Mouse (Mus musculus): ENCODE data around the gene Ms4a4a. TPM values are rescaled to one million over a fixed set of nuclear protein-coding genes. Genes with fewer than 3 reads are reported as not detected.
"Not testable (repeated sequence)": the region's sequence is repeated elsewhere in the genome, so short reads cannot be mapped to it uniquely, and the experiment has no call there.

Gene Ms4a4a
- polyA plus RNA-seq, 1 experiment from 2014 or later = 4.0 TPM

DNA sequence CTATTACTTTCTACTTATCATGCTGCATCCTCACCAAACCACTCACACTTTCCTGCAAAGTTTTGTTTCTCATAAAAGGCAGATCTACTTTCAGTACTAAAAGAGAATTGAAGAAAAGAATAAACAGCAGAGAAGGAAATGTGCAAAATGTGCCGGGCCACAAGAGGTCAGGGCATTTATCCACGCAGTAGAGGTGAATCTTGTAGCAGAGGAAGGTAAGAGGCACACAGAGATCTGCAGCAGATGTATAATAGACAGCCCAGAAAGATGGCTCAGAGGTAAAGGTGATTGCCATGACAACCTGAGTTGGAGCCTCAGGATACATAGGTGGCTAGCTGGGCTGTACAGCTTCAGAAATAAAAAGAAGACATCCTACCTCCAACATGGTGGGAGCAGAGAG, 11.8 kb downstream of the Ms4a4a start:
- H3K4me1 ChIP-seq (replicated peaks) = no peaks in the 10 kb centered on the region
- H3K27me3 ChIP-seq = no peaks in the 10 kb centered on the region
- H3K9me3 ChIP-seq (replicated peaks) = no peaks in the 10 kb centered on the region
- H3K36me3 ChIP-seq = no peaks in the 10 kb centered on the region
- H3K4me2 ChIP-seq = no peak overlapping the region
- ATAC-seq (replicated peaks; ENCODE audit: insufficient number of reproducible peaks, insufficient read depth, low FRiP score, low read depth) = no peak
- H3K27ac ChIP-seq = no peak overlapping the region
- no peak overlapping the region for H3K9ac ChIP-seq
- WGBS = 74% methylated on average over 2 of the region's 2 CpGs
- no peak overlapping the region for H3K4me3 ChIP-seq

DNA sequence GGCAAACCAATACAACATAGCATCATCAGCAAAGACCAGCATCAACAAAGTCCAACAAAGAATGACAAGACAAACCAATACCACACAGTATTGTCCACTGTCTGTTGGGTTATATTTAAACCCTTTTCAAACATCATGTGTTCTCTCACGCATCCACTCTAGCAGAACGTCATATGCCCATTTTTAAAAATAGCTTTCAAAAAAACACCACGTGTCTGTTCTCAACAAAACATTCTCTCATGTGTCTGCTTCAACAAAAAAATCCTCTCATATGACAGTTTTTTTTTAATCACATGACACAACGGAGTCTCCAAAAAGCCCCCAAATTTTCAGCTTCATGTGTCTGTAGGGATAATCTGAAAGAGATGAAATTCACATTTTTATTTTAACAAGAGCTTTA, 12.4 kb downstream of the Ms4a4a start:
- Histone ChIP-seq H3K36me3 (no peaks in the 10 kb centered on the region), H3K27me3 (no peaks in the 10 kb centered on the region), H3K27ac (no peak overlapping the region), H3K4me3 (no peak overlapping the region), H3K9ac (no peak overlapping the region), H3K4me1 (replicated peaks) (no peaks in the 10 kb centered on the region), H3K4me2 (no peak overlapping the region), H3K9me3 (replicated peaks) (no peaks in the 10 kb centered on the region)
- no peak for ATAC-seq (replicated peaks; ENCODE audit: insufficient number of reproducible peaks, insufficient read depth, low FRiP score, low read depth)
- 62% methylated on average over 4 of the region's 4 CpGs for WGBS

DNA sequence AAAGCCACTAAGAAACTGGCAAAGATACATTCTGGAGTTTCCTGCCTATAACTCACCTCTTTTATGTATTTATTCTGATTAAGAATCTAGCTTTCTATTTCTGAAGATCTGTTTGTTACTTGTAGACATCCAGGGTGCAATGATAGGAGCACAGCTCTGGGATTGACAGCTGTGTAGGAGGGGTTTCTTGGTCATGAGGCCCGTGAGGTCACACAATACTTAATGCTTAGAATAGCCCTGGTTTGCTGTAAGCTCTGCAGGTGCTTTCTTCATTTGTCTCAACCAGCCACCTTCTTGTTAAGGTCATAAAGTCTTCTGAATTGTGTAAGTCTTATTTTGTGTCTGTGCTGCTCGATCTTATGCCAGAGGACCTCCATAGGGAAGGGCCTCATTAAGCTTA, 13.6 kb downstream of the Ms4a4a start:
- Histone ChIP-seq H3K4me1 (replicated peaks) (no peaks in the 10 kb centered on the region), H3K4me2 (no peak overlapping the region), H3K9ac (no peak overlapping the region), H3K27ac (no peak overlapping the region), H3K36me3 (no peaks in the 10 kb centered on the region), H3K27me3 (no peaks in the 10 kb centered on the region), H3K9me3 (replicated peaks) (no peaks in the 10 kb centered on the region), H3K4me3 (no peak overlapping the region)
- no peak for ATAC-seq (replicated peaks; ENCODE audit: insufficient number of reproducible peaks, insufficient read depth, low FRiP score, low read depth)
- 63% methylated on average over 2 of the region's 2 CpGs for WGBS

DNA sequence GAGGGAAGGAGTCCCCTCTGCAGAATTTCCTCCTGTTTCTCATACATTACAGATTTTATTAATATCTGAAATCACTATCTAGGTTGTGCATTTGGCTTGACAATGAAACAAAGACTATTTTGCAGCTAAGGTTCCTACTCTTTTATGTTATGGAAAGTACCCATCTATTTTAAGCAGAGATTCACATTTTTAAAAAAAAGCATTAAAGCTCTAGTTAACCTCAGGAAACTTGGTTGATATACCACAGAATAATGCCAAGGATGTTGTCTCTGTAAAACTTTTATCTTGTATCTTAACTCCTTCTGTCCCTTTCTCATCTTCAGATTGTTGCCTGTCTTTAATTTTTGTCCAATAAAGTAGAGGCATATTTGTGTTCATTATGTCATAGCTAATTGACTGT, 20.4 kb downstream of the Ms4a4a start:
- Histone ChIP-seq H3K27ac (no peak overlapping the region), H3K36me3 (no peaks in the 10 kb centered on the region), H3K4me3 (no peak overlapping the region), H3K4me1 (replicated peaks) (no peaks in the 10 kb centered on the region), H3K4me2 (no peak overlapping the region), H3K9me3 (replicated peaks) (no peaks in the 10 kb centered on the region), H3K9ac (no peak overlapping the region), H3K27me3 (no peaks in the 10 kb centered on the region)
- ATAC-seq (replicated peaks; ENCODE audit: insufficient number of reproducible peaks, insufficient read depth, low FRiP score, low read depth) = no peak

DNA sequence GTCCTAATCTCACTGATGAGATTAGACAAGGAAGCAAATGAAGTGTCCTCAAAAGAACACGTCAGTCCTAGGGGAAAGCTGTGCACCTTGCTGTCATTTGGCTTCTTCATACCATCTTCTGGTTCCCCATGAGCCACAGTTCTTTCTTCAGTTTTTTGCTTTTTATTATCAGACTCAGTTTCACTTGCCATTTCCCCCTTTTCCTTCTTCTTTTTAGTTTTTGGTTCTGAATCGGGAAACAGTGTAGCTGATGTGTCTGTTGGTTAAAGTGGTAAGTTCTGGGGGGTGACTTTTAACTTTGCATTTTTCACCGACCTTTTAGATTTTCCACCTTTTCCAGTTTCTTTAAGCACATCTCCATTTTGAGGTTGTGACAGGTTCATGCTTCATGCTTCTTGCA, 29.2 kb downstream of the Ms4a4a start, which contains the start of gene Ms4a4c:
Gene Ms4a4c, plus strand, starts transcription at position 244 of the 400 bp plus-strand sequence.
- 68% methylated on average over 3 of the region's 3 CpGs for WGBS
- Histone ChIP-seq H3K9ac (no peak within 1 kb of the TSS), H3K4me3 (no peak within 1 kb of the TSS), H3K4me2 (no peak within 1 kb of the TSS), H3K4me1 (replicated peaks) (no peaks in the 10 kb centered on the region), H3K36me3 (no peaks in the 10 kb centered on the region), H3K27me3 (no peaks in the 10 kb centered on the region), H3K27ac (no peak within 1 kb of the TSS), H3K9me3 (replicated peaks) (no peaks in the 10 kb centered on the region)
- no peak for ATAC-seq (replicated peaks; ENCODE audit: insufficient number of reproducible peaks, insufficient read depth, low FRiP score, low read depth)

DNA sequence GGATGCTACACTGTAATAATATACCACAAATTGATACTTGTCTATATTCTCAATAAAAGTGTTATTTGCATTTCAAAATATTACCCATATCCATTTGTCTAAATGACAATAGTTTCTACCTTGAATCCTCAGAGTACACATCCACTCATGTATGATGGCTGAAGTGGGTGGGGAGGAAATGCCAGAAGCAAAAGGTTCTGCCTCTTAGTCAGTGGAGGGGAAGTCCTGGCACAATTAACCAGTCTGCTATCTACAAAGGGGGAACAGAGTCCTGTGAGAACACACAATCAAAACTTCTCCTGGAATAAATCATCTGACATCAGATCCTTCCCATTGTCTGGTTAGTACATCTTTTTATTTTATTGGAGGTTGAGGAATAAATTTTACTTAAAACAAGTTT, 32.1 kb downstream of the Ms4a4a start:
- Histone ChIP-seq H3K9ac (no peak overlapping the region), H3K9me3 (replicated peaks) (no peaks in the 10 kb centered on the region), H3K4me2 (no peak overlapping the region), H3K27me3 (no peaks in the 10 kb centered on the region), H3K36me3 (no peaks in the 10 kb centered on the region), H3K4me3 (no peak overlapping the region), H3K4me1 (replicated peaks) (no peaks in the 10 kb centered on the region), H3K27ac (no peak overlapping the region)
- no peak for ATAC-seq (replicated peaks; ENCODE audit: insufficient number of reproducible peaks, insufficient read depth, low FRiP score, low read depth)

DNA sequence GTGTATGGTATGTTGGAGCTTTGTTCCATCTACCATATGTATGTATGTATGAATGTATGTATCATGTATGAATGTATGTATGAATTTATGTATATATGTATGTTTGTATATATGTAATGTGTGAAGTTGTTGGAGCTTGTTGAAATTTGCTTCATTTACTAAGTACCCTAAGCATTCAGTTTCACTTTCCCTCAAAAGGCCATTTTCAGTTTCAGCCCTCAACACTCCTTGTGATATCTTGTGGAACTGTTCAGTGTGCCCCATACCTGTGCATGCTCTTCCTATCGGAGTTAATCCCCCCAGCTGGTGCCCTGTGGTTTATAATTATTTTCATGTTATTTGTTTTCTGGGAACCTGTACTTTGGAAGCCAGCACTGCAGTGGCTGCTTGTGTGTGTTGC, 33.3 kb downstream of the Ms4a4a start:
- Histone ChIP-seq H3K4me1 (replicated peaks) (no peaks in the 10 kb centered on the region), H3K9ac (no peak overlapping the region), H3K4me3 (no peak overlapping the region), H3K9me3 (replicated peaks) (no peaks in the 10 kb centered on the region), H3K27ac (no peak overlapping the region), H3K4me2 (no peak overlapping the region), H3K27me3 (no peaks in the 10 kb centered on the region), H3K36me3 (no peaks in the 10 kb centered on the region)
- ATAC-seq (replicated peaks; ENCODE audit: insufficient number of reproducible peaks, insufficient read depth, low FRiP score, low read depth) = no peak
- 81% methylated on average over 1 of the region's 1 CpGs for WGBS

DNA sequence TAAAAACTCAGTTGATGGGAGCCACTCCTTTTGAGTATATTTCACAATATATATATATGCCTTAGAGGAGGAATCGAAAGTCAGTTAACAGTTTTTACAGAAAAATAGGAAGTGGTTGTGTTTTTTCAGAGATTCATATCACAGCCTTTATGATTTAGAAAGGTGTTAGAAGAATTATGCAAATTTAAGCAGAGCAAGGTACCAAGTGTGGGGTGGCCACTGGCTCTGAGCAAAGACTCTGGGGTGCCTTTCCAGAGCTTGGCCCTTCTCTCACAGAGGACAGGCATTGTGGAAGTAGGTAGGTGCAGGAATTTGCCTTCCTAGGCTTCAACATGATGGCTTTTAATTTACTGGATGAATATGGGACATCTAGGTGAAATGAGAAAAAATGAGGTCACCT, 36.3 kb downstream of the Ms4a4a start:
- H3K9me3 ChIP-seq (replicated peaks) = no peaks in the 10 kb centered on the region
- no peak overlapping the region for H3K4me2 ChIP-seq
- H3K36me3 ChIP-seq = no peaks in the 10 kb centered on the region
- no peak overlapping the region for H3K27ac ChIP-seq
- H3K9ac ChIP-seq = no peak overlapping the region
- no peaks in the 10 kb centered on the region for H3K4me1 ChIP-seq (replicated peaks)
- ATAC-seq (replicated peaks; ENCODE audit: insufficient number of reproducible peaks, insufficient read depth, low FRiP score, low read depth) = no peak
- WGBS = 71% methylated on average over 1 of the region's 1 CpGs
- H3K27me3 ChIP-seq = no peaks in the 10 kb centered on the region
- no peak overlapping the region for H3K4me3 ChIP-seq

DNA sequence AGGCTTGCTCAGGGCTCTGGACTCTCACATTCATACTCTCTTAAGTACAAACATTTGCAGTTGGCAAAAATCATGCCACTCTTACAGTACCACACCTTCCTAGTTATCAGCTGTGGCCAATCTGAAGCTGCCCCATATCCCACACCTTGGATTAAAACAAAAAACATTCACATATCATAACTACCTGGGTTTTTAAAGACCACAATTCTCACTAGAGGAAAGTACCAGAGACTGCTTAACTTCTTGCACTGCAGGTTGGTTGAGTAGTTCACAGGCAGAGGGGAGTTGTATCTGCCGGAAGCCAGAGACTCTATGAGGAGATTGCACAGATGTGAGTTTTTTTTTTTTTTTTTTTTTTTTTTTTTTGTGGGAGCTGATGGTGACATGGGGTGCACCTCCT, 38.8 kb downstream of the Ms4a4a start:
- Histone ChIP-seq H3K36me3 (no peaks in the 10 kb centered on the region), H3K9ac (no peak overlapping the region), H3K27ac (no peak overlapping the region), H3K4me2 (no peak overlapping the region), H3K4me1 (replicated peaks) (no peaks in the 10 kb centered on the region), H3K27me3 (no peaks in the 10 kb centered on the region), H3K9me3 (replicated peaks) (no peaks in the 10 kb centered on the region), H3K4me3 (no peak overlapping the region)
- no peak for ATAC-seq (replicated peaks; ENCODE audit: insufficient number of reproducible peaks, insufficient read depth, low FRiP score, low read depth)
- WGBS = 73% methylated on average over 1 of the region's 1 CpGs

DNA sequence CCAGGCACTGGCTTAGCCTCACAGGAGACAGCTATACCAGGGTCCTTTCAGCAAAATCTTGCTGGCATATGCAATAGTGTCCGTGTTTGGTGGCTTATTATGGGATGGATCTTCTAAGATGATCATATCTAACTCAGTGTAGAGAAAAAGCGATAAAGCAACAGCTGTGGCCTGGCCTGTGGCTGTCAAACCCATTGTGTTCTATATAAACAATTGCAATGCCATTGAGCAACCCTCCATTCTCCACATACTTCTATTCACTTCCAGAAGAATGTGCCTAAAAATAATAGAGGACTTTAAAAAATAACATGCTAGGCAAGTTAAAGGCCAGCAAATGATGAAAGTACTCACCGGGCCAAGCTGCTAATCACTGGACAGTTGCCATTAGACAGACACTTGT, 40.3 kb downstream of the Ms4a4a start:
- no peaks in the 10 kb centered on the region for H3K9me3 ChIP-seq (replicated peaks)
- H3K27me3 ChIP-seq = no peaks in the 10 kb centered on the region
- H3K4me2 ChIP-seq = no peak overlapping the region
- no peaks in the 10 kb centered on the region for H3K4me1 ChIP-seq (replicated peaks)
- no peak overlapping the region for H3K4me3 ChIP-seq
- 62% methylated on average over 3 of the region's 3 CpGs for WGBS
- H3K27ac ChIP-seq = no peak overlapping the region
- no peak overlapping the region for H3K9ac ChIP-seq
- ATAC-seq (replicated peaks; ENCODE audit: insufficient number of reproducible peaks, insufficient read depth, low FRiP score, low read depth) = no peak
- no peaks in the 10 kb centered on the region for H3K36me3 ChIP-seq

DNA sequence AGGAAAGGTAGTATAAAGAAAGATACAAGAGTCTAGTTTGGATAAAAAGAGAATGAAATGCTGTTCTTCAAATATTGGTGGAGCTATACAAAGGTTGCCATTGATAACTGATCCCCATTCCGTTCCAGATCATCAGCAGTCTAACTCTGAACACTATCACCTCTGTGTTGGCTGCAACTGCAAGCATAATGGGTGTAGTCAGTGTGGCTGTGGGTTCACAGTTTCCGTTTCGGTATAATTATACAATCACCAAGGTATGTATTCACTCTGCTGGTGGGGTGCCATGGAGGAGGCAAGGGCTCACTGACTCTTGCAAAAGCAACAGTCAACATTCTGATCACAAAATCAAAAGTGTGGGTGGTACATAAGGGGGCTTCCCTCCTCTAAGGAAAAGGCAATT, 43.5 kb downstream of the Ms4a4a start:
- not testable (repeated sequence) for H3K27me3 ChIP-seq; H3K4me2 ChIP-seq; H3K27ac ChIP-seq; H3K9me3 ChIP-seq (replicated peaks); ATAC-seq (replicated peaks; ENCODE audit: insufficient number of reproducible peaks, insufficient read depth, low FRiP score, low read depth); H3K4me1 ChIP-seq (replicated peaks); H3K9ac ChIP-seq; H3K36me3 ChIP-seq; H3K4me3 ChIP-seq
- 70% methylated on average over 3 of the region's 3 CpGs for WGBS

DNA sequence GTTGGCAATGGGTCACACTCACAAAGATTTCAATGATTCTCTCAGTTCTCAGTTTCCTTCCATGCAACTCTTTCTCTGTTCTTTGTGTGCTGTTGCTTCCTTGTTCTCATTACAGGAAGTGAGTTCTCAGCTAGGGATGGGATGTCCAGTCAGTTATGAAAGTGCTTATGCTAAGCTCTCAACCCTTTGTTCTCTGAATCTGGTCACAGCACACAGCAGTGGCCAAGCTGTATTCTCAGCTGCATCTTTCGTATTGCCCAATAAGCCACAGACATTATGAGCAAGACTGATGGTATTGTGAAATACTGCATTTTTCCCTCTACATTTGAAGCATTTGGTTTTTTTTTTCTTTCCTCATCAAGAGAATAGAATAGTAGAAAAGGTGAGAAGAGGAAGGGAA, 55.9 kb downstream of the Ms4a4a start:
- not testable (repeated sequence) for H3K27me3 ChIP-seq; H3K27ac ChIP-seq; H3K4me2 ChIP-seq; H3K4me3 ChIP-seq; H3K4me1 ChIP-seq (replicated peaks); H3K36me3 ChIP-seq; ATAC-seq (replicated peaks; ENCODE audit: insufficient number of reproducible peaks, insufficient read depth, low FRiP score, low read depth); H3K9me3 ChIP-seq (replicated peaks); H3K9ac ChIP-seq
- 88% methylated on average over 1 of the region's 1 CpGs for WGBS
